In the genomic region with DNA sequence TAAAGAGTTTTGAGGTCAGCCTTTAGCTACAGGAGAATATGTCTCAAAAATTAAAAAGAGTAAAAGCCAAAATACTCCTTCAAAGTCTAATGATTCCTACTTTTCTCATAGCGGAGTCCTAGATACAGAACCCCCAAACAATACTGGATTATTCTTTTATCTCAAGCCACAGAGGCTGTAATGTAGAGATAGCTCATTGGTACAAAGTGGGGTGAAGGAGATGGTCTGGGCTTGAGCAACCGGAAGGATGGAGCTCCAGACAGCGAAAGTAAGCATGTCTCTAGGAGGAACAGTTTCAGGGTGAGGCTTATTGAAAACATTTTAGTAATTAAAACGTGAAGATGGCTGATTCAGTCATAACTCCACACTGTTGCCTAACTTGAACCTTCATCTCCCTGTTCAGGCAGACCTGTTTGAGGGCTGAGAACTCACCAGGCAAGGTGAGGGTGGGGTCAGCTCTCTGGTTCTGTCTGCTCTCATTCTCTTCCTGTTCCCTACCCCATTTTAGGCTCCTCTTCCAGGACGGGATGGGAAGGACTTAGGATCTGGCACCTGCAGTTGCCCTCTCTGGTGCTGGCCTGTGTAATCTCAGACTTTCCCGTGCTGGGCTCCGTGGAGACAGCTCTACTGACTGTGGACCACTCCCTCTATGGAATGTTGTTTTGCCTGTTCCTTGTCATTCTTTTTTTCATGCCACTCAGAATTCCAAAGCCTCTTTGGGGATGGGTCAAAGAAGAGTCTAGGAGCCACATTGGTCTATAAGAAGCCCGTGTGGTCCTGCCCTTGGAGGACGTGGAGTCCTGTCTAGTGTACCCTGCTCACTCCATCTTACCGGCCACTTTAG, we compare ENCODE assay signal across 28 mouse cellular contexts. TPM values are rescaled to one million over a fixed set of nuclear protein-coding genes. Genes with fewer than 3 reads are reported as not detected.
DNase-seq lines count a peak whose midpoint lies in the region; ATAC-seq and TF ChIP-seq lines count a peak whose summit lies in the region.
"Had no signal": no experiment of that assay in that cellular context is flagged by ENCODE, and none has a peak within 500 bp of the region (broad histone marks: within the 10 kb centered on the region; RNA-seq: fewer than 3 reads in every experiment).

No protein-coding gene starts in this region.

- no peak for TF ChIP-seq CTCF in lung, postnatal 0 days (IDR thresholded peaks at IDR 0.05)
- TF ChIP-seq CTCF in lung, adult 2 months (IDR thresholded peaks at IDR 0.05; ENCODE audit: insufficient read depth, low read length): no peak
- no peak for TF ChIP-seq CTCF in cerebellum, adult 2 months (IDR thresholded peaks at IDR 0.05; ENCODE audit: borderline replicate concordance, insufficient read depth, low read depth, low read length)

- no peak overlapping the region for H3K4me3 ChIP-seq in lung, postnatal 0 days (ENCODE audit: low read depth, low read length)
- H3K4me3 ChIP-seq in lung, adult 2 months (replicated peaks; ENCODE audit: extremely low read depth, low read depth, low read length): no peak overlapping the region
- H3K4me3 ChIP-seq in cerebellum, adult 2 months (replicated peaks; ENCODE audit: insufficient read depth, low read depth, low read length): no peak overlapping the region
- H3K4me3 ChIP-seq: embryonic facial prominence, embryonic 13.5 days; forebrain, embryonic 13.5 days; hindbrain, embryonic 15.5 days; kidney, embryonic 15.5 days; limb, embryonic 15.5 days; midbrain, embryonic 10.5 days; myocyte; neural tube, embryonic 13.5 days had no signal

- no peak for TF ChIP-seq POLR2A in lung, adult 2 months (IDR thresholded peaks at IDR 0.05; ENCODE audit: borderline replicate concordance, extremely low read depth, low read depth, low read length)
- no peak for TF ChIP-seq POLR2A in cerebellum, adult 2 months (IDR thresholded peaks at IDR 0.05; ENCODE audit: borderline replicate concordance, insufficient read depth, low read length)

- peak overlapping the region; percentile 26; the same call in 1 of the 2 replicates for H3K27ac ChIP-seq in lung, postnatal 0 days (ENCODE audit: low read length)
- no peak overlapping the region for H3K27ac ChIP-seq in cerebellum, adult 2 months (ENCODE audit: insufficient read depth, low read length)
- H3K27ac ChIP-seq: embryonic facial prominence, embryonic 13.5 days; forebrain, embryonic 13.5 days; hindbrain, embryonic 15.5 days; kidney, embryonic 15.5 days; limb, embryonic 15.5 days; liver, embryonic 14.5 days; midbrain, embryonic 10.5 days; neural tube, embryonic 13.5 days had no signal

- peak; percentile 60; the same call in 1 of the 2 replicates for TF ChIP-seq EP300 in lung, postnatal 0 days (IDR thresholded peaks at IDR 0.05)

- no peaks in the 10 kb centered on the region for H3K27me3 ChIP-seq in lung, postnatal 0 days (replicated peaks; ENCODE audit: insufficient read depth, low read length)
- no peaks in the 10 kb centered on the region for H3K27me3 ChIP-seq in cerebellum, adult 2 months (ENCODE audit: control insufficient read depth, insufficient read depth, low read length)
- H3K27me3 ChIP-seq: embryonic facial prominence, embryonic 13.5 days; forebrain, embryonic 13.5 days; hindbrain, embryonic 15.5 days; kidney, embryonic 15.5 days; limb, embryonic 15.5 days; neural tube, embryonic 13.5 days had no signal

- no peaks in the 10 kb centered on the region for H3K36me3 ChIP-seq in lung, postnatal 0 days (ENCODE audit: insufficient read depth, low read length)
- H3K36me3 ChIP-seq: embryonic facial prominence, embryonic 13.5 days; hindbrain, embryonic 15.5 days; kidney, embryonic 15.5 days; limb, embryonic 15.5 days; midbrain, embryonic 10.5 days; neural tube, embryonic 13.5 days had no signal

- peak; percentile 60 for DNase-seq in lung, postnatal 0 days (ENCODE audit: low spot score)
- no peak for DNase-seq in lung, adult 2 months
- DNase-seq in ZHBTc4 (ENCODE audit: low read depth, low spot score): peak; percentile 74
- DNase-seq in cerebellum, adult 2 months: no peak
- no peak for DNase-seq in kidney, postnatal 4 days
- DNase-seq in spleen, postnatal 10 days (ENCODE audit: low spot score in 2 of 2): no peak
- DNase-seq: adrenal gland, adult 8-10 months; cerebellum, adult 11-12 months; cerebellum, postnatal 14 days; kidney, adult 11 months; kidney, postnatal 36 days; lung, postnatal 36 days; retina, postnatal 1 day; right cerebral cortex, postnatal 25 days had no signal

- 55% methylated on average over 10 of the region's 10 CpGs for WGBS in lung, postnatal 0 days
- 57% methylated on average over 10 of the region's 10 CpGs for WGBS in lung, adult 2 months
- WGBS in cerebellum, adult 2 months: 74% methylated on average over 10 of the region's 10 CpGs

- no peak overlapping the region for H3K4me2 ChIP-seq in lung, postnatal 0 days (replicated peaks; ENCODE audit: low read depth, low read length)
- H3K4me2 ChIP-seq: embryonic facial prominence, embryonic 13.5 days; forebrain, embryonic 13.5 days; heart, embryonic 11.5 days; hindbrain, embryonic 15.5 days; kidney, embryonic 15.5 days; limb, embryonic 15.5 days; neural tube, embryonic 13.5 days had no signal

- ATAC-seq in lung, postnatal 0 days: peak; percentile 85
- ATAC-seq in megakaryocyte-erythroid progenitor cell, adult 5-6 weeks (replicated peaks; ENCODE audit: low FRiP score, low TSS enrichment, poor library complexity, severe bottlenecking): peak; percentile 71
- ATAC-seq: activated CD4-positive, CD25-positive, alpha-beta regulatory T cell, adult 4 months; forebrain, embryonic 13.5 days; midbrain, embryonic 16.5 days; Patski had no signal

- no peaks in the 10 kb centered on the region for H3K9me3 ChIP-seq in lung, postnatal 0 days (ENCODE audit: low read length)
- H3K9me3 ChIP-seq: embryonic facial prominence, embryonic 13.5 days; forebrain, embryonic 13.5 days; hindbrain, embryonic 15.5 days; kidney, embryonic 15.5 days; limb, embryonic 15.5 days; midbrain, embryonic 10.5 days; neural tube, embryonic 13.5 days had no signal

- H3K9ac ChIP-seq in lung, postnatal 0 days (replicated peaks; ENCODE audit: low read depth): no peak overlapping the region
- H3K9ac ChIP-seq: embryonic facial prominence, embryonic 13.5 days; forebrain, embryonic 13.5 days; hindbrain, embryonic 15.5 days; kidney, embryonic 15.5 days; limb, embryonic 15.5 days; liver, embryonic 14.5 days; neural tube, embryonic 13.5 days had no signal

- no peaks in the 10 kb centered on the region for H3K4me1 ChIP-seq in lung, postnatal 0 days (ENCODE audit: insufficient read depth, low read depth, low read length)
- H3K4me1 ChIP-seq in lung, adult 2 months (ENCODE audit: control insufficient read depth, insufficient read depth, low read length): no peaks in the 10 kb centered on the region
- no peaks in the 10 kb centered on the region for H3K4me1 ChIP-seq in cerebellum, adult 2 months (ENCODE audit: control insufficient read depth, insufficient read depth, low read length)
- H3K4me1 ChIP-seq: embryonic facial prominence, embryonic 13.5 days; forebrain, embryonic 13.5 days; hindbrain, embryonic 15.5 days; kidney, embryonic 15.5 days; limb, embryonic 15.5 days; midbrain, embryonic 10.5 days; neural tube, embryonic 13.5 days had no signal

RNA-seq across cellular contexts. Expression of gene Actr2, which starts 14.2 kb away (rescaled TPM):
- polyA plus RNA-seq in lung, postnatal 0 days (2015; fragmentation: Nextera tagmentation; extraction: Ambion mirVana): 93.1 and 103 TPM in 2 replicates
- polyA plus RNA-seq in lung, adult 2 months (2012; rRNA removed): 22.5 and 37.7 TPM in 2 replicates
- 87.7 and 120 TPM in 2 replicates for total RNA-seq in megakaryocyte-erythroid progenitor cell, adult 5-6 weeks (2014; fragmentation: Nextera tagmentation)
- 176 and 182 TPM in 2 replicates for total RNA-seq in megakaryocyte-erythroid progenitor cell, adult 5-6 weeks (2017)
- 105 and 107 TPM in 2 replicates for polyA plus RNA-seq in cerebellum, adult 2 months (2012; rRNA removed)

Comparison
In these comparisons a context has a peak if more than half of its experiments do, and no peak if none do; other contexts are left out.
1. DNase-seq: peak in lung, postnatal 0 days (single experiment) and ZHBTc4 (single experiment); none in lung, adult 2 months (single experiment), cerebellum, adult 2 months (0 of 2), kidney, postnatal 4 days (0 of 2) and spleen, postnatal 10 days (0 of 2).